Mouse (Mus musculus) right cerebral cortex, adult 18-20 months (tissue): ENCODE results near the gene Psmc3ip.
"Not testable (repeated sequence)": the region's sequence is repeated elsewhere in the genome, so short reads cannot be mapped to it uniquely, and the experiment has no call there.

ENCODE experiments used
- DNase-seq: peaks from one replicate; pipeline ENCODE4 v3.0.0; 2022; ENCODE audit warnings: mixed read lengths

The Psmc3ip gene

GRCm38 (mm10) chr11:101095314-101096024 is at the start of gene Psmc3ip:
Gene Psmc3ip, minus strand, starts transcription at chr11:101095436.
- DNase-seq = peak; percentile 95

GRCm38 (mm10) chr11:101143338-101144225 is 48.3 kb upstream of the Psmc3ip start:
- DNase-seq = peak; percentile 68

- DNase-seq = no peak
Observed at GRCm38 (mm10) chr11:101142215-101142967, 47.2 kb upstream of the Psmc3ip start.

- DNase-seq = no peak
Observed at GRCm38 (mm10) chr11:101141088-101141487, 45.9 kb upstream of the Psmc3ip start.

- DNase-seq = no peak
Observed at GRCm38 (mm10) chr11:101140164-101140819, 45.1 kb upstream of the Psmc3ip start.

- DNase-seq = no peak
Observed at GRCm38 (mm10) chr11:101138536-101139181, 43.4 kb upstream of the Psmc3ip start.

- DNase-seq = no peak
Observed at GRCm38 (mm10) chr11:101137000-101137399, 41.8 kb upstream of the Psmc3ip start.

- no peak for DNase-seq
Observed at GRCm38 (mm10) chr11:101134217-101134865, 39.1 kb upstream of the Psmc3ip start.

- no peak for DNase-seq
Observed at GRCm38 (mm10) chr11:101133037-101133436, 37.8 kb upstream of the Psmc3ip start.

- no peak for DNase-seq
Observed at GRCm38 (mm10) chr11:101131701-101132100, 36.5 kb upstream of the Psmc3ip start.

- DNase-seq = no peak
Observed at GRCm38 (mm10) chr11:101131187-101131586, 36.0 kb upstream of the Psmc3ip start.

GRCm38 (mm10) chr11:101130056-101130756 is 35.0 kb upstream of the Psmc3ip start:
- DNase-seq = no peak

- no peak for DNase-seq
Observed at GRCm38 (mm10) chr11:101128996-101129577, 33.9 kb upstream of the Psmc3ip start.

- no peak for DNase-seq
Observed at GRCm38 (mm10) chr11:101127075-101127474, 31.8 kb upstream of the Psmc3ip start.

GRCm38 (mm10) chr11:101125008-101125407 is 29.8 kb upstream of the Psmc3ip start:
- not testable (repeated sequence) for DNase-seq

- DNase-seq = not testable (repeated sequence)
Observed at GRCm38 (mm10) chr11:101124494-101124893, 29.3 kb upstream of the Psmc3ip start.

- DNase-seq = no peak
Observed at GRCm38 (mm10) chr11:101120545-101121188, 25.4 kb upstream of the Psmc3ip start.

- DNase-seq = peak; percentile 99
Observed at GRCm38 (mm10) chr11:101119761-101120544, 24.7 kb upstream of the Psmc3ip start, which contains the start of the genes Retreg3 and Tubg1. Gene Retreg3, minus strand, starts transcription at chr11:101119893. Gene Tubg1, plus strand, starts transcription at chr11:101119938.
